Mouse (Mus musculus): ENCODE data around the gene Nes. TPM values are rescaled to one million over a fixed set of nuclear protein-coding genes. Genes with fewer than 3 reads are reported as not detected.

Nes gene
- polyA plus RNA-seq, 1 experiment from 2014 or later, result 27.1 TPM

DNA sequence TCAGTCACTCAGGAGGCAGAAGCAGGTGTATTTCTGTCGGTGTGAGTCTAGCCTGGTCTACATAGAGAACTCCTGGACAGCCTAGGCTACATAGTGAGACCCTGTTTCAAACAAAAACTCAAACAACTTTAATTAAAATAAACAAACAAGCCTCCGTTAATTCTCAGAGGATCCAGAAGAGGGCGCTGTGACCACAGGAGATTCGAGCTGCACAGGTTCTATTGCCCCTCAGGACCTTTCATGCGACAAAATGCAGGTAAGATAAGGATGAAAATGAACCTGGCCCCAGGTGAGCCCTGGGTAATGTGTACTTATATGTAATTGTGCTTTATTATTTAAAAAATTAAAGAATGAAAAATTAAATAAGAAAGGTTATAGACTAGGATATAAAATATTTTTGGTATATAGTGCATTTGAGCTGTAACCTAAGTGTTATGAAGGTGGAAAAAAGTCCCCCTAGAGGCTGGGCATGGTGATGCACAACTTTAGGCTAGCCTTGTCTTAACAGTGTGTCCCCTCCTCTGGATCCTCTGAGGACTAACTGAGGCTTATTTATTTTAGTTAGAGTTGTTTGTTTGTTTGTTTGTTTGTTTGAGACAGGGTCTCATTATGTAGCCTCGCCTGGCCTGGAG is 39.9 kb downstream of the Nes start:
- WGBS, result 13% methylated on average over 6 of the region's 6 CpGs
- peak; percentile 31 for TF ChIP-seq CTCF (IDR thresholded peaks at IDR 0.05; ENCODE audit: low read depth)
- Histone ChIP-seq H3K4me3 (ENCODE audit: low read depth, low read length) (no peak overlapping the region), H3K4me1 (ENCODE audit: insufficient read depth) (no peaks in the 10 kb centered on the region), H3K27ac (ENCODE audit: low read depth) (no peak overlapping the region), H3K9me3 (ENCODE audit: low read depth, low read length) (peaks cover 3% of the 10 kb centered on the region; the same call in 1 of the 2 replicates), H3K27me3 (ENCODE audit: insufficient read depth, low read length) (0 out of 2 replicates have a peak, but pooled peaks cover 4% of the 10 kb centered on the region), H3K9ac (no peak overlapping the region), H3K4me2 (no peak overlapping the region), H3K36me3 (ENCODE audit: insufficient read depth) (no peaks in the 10 kb centered on the region)
- ATAC-seq (ENCODE audit: insufficient read depth) (no peak), DNase-seq (peak; percentile 44)

DNA sequence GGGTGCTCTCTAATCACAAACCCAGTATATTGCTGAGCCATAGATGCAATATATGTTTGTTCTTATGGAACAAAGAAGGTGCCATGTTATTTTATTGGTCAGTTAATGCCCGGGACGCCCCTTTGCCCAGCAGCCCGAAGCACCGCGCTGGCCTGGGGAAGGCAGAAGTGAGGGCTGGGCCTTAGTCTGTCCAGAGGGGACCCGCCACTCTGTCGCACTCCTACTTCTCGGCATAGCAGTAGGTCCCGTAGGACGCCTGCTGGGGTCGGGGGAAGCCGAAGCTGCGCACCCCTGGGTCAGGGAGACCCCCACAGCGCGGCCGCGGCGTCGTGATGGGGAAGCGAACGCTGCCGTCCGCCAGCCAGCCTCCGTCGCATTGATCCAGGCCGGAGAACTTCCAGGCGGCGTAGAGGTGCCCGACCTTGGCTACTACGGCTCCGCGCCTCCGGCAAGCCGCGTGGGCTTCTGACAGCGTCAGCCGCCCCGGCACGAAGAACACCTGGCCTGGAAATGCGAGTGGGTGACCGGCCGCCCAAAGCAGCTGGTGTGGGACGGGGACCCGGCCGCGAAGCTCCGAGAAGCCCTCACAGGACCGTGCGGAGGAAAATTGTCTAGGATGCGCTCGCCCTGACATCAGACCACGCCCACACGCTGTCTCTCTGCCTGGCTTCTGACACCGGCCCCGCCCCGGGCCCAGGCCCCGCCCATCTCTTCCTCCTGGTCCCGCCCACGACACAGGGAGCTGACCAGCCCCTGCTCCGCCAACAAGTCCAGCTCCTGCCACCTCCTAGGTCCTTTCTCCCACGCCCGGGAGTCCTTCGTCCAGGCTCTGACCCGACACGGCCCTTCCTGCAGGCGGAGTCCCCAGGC is 51.7 kb downstream of the Nes start:
- Histone ChIP-seq H3K27ac (ENCODE audit: low read depth) (no peak overlapping the region), H3K4me3 (ENCODE audit: low read depth, low read length) (peak overlapping the region; percentile 51), H3K36me3 (ENCODE audit: insufficient read depth) (no peaks in the 10 kb centered on the region), H3K4me1 (ENCODE audit: insufficient read depth) (no peaks in the 10 kb centered on the region; the same call in 1 of the 2 replicates), H3K9ac (peak overlapping the region; percentile 16; the same call in 1 of the 2 replicates), H3K4me2 (peak overlapping the region; percentile 96), H3K9me3 (ENCODE audit: low read depth, low read length) (no peaks in the 10 kb centered on the region), H3K27me3 (ENCODE audit: insufficient read depth, low read length) (peaks cover 62% of the 10 kb centered on the region)
- no peak for TF ChIP-seq CTCF (IDR thresholded peaks at IDR 0.05; ENCODE audit: low read depth)
- 1% methylated on average over 65 of the region's 66 CpGs for WGBS
- peak; percentile 92 for ATAC-seq (ENCODE audit: insufficient read depth)
- peak; percentile 95 for DNase-seq

DNA sequence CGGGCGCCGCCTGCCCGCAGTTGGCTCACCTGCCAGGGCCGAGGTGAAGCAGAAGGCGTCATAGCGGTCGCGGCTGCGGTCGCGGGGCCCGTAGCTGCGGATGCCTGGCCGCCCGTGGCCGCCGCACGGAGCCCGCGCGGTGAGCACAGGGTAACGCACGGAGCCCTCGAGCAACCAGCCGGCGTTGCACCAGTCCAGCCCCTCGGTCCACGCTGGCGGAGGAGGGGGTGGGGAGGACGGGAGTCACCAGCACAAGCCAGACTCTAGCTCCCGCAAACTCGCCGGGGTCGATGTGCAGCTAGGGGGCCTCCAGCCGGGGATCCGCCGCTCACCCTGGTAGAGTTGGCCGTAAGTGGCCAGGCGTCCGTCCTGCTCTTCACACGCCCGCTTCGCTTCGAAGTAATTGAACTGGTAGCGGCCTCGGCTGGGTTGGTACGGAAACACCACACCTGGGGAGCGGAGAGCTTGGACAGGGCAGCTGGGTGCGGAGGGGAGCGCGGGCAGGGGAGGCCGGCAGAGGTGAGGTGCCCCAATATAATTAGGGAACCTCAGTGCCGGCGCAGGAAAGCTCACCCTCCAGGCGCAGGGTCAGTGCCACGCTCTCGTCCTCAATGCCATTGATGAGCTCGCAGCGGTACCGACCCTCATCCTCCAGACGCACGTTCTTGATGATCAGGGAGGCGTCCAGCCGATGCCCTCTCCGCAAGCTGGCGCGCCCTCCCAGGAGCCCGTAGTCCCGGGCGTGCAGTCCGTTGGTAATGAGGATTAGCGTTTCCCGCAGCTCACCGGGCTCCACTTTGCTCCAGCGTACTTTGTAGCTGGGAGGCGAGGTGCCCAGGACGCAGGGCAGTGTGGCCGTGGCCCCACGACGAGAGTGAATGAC is 52.6 kb downstream of the Nes start:
- peak overlapping the region; percentile 51 for H3K4me3 ChIP-seq (ENCODE audit: low read depth, low read length)
- peak overlapping the region; percentile 96 for H3K4me2 ChIP-seq
- H3K4me1 ChIP-seq (ENCODE audit: insufficient read depth), result no peaks in the 10 kb centered on the region; the same call in 1 of the 2 replicates
- H3K27me3 ChIP-seq (ENCODE audit: insufficient read depth, low read length), result peaks cover 62% of the 10 kb centered on the region
- H3K36me3 ChIP-seq (ENCODE audit: insufficient read depth), result no peaks in the 10 kb centered on the region
- H3K9ac ChIP-seq, result peak overlapping the region; percentile 16; the same call in 1 of the 2 replicates
- under 1% methylated on average over 78 of the region's 81 CpGs for WGBS
- DNase-seq, result peak; percentile 34
- H3K27ac ChIP-seq (ENCODE audit: low read depth), result no peak overlapping the region
- no peak for TF ChIP-seq CTCF (IDR thresholded peaks at IDR 0.05; ENCODE audit: low read depth)
- peaks cover 4% of the 10 kb centered on the region; the same call in 1 of the 2 replicates for H3K9me3 ChIP-seq (ENCODE audit: low read depth, low read length)
- peak; percentile 77 for ATAC-seq (ENCODE audit: insufficient read depth)

GRCm38 (mm10) chr3:88026823-88027222 is 55.9 kb downstream of the Nes start:
- H3K27me3 ChIP-seq (ENCODE audit: insufficient read depth, low read length), result peaks cover 43% of the 10 kb centered on the region
- TF ChIP-seq CTCF (IDR thresholded peaks at IDR 0.05; ENCODE audit: low read depth), result no peak
- H3K4me1 ChIP-seq (ENCODE audit: insufficient read depth), result peaks cover 3% of the 10 kb centered on the region; the same call in 1 of the 2 replicates
- H3K9me3 ChIP-seq (ENCODE audit: low read depth, low read length), result peaks cover 5% of the 10 kb centered on the region; the same call in 1 of the 2 replicates
- 54% methylated on average over 7 of the region's 7 CpGs for WGBS
- no peak overlapping the region for H3K4me2 ChIP-seq
- H3K9ac ChIP-seq, result no peak overlapping the region
- H3K27ac ChIP-seq (ENCODE audit: low read depth), result no peak overlapping the region
- H3K36me3 ChIP-seq (ENCODE audit: insufficient read depth), result no peaks in the 10 kb centered on the region
- DNase-seq, result no peak
- no peak overlapping the region for H3K4me3 ChIP-seq (ENCODE audit: low read depth, low read length)
- no peak for ATAC-seq (ENCODE audit: insufficient read depth)

DNA sequence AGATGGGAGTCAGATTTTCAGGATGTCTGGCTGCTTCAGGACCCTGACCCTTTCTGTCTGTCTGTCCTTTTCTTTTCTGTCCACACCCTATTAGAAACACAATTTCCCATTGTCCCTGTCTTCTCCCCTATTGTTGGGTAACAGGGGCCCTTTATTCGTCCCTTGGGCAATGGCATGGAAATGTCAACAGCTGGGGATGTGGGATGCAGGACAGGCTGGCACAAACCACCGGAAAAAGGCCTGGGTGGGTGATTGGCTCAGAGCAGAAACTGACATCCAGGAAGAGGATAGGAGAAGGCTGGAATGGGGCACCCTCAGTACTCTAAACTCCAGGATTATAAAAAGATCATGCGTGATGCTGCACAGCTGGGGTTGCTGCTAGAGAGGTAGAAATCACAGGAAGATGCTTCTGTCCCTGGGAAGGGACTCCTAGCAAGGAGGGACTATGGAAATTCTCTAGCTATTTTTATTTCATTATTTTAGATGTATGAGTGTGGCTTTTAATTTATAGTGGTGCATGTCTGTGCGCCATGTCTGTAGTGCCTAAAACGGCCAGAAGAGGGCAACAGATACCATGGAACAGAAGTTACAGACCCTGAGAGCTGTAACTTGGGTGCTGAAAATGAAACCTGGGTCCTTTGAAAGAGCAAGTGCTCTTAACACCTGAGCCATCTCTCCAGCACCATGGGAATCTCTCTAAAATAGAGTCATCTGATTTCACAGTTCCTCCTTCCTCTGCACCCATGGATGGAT is 56.7 kb downstream of the Nes start, which contains the start of gene Hapln2:
TSS of gene Hapln2 (minus strand) at position 150 of the 753 bp plus-strand sequence.
- Histone ChIP-seq H3K4me2 (no peak within 1 kb of the TSS), H3K27me3 (ENCODE audit: insufficient read depth, low read length) (peaks cover 39% of the 10 kb centered on the region), H3K9ac (no peak within 1 kb of the TSS), H3K4me3 (ENCODE audit: low read depth, low read length) (no peak within 1 kb of the TSS), H3K36me3 (ENCODE audit: insufficient read depth) (no peaks in the 10 kb centered on the region), H3K27ac (ENCODE audit: low read depth) (no peak within 1 kb of the TSS), H3K4me1 (ENCODE audit: insufficient read depth) (peaks cover 3% of the 10 kb centered on the region; the same call in 1 of the 2 replicates), H3K9me3 (ENCODE audit: low read depth, low read length) (peaks cover 5% of the 10 kb centered on the region; the same call in 1 of the 2 replicates)
- peak; percentile 49; the same call in 1 of the 2 replicates for TF ChIP-seq CTCF (IDR thresholded peaks at IDR 0.05; ENCODE audit: low read depth)
- 47% methylated on average over 5 of the region's 5 CpGs for WGBS
- DNase-seq (peak; percentile 24), ATAC-seq (ENCODE audit: insufficient read depth) (no peak)

Other genes starting within 250 kb of the Nes start
- gene Lrrc71, start 222.5 kb upstream of the Nes start, polyA plus RNA-seq (2014; fragmentation: Nextera tagmentation; extraction: Ambion mirVana), result 0.63 and 0.77 TPM in 2 replicates
- 0.22 and 0.39 TPM in 2 replicates for gene Ntrk1, start 175.9 kb upstream of the Nes start, polyA plus RNA-seq (2014; fragmentation: Nextera tagmentation; extraction: Ambion mirVana)
- gene Insrr, start 174.1 kb upstream of the Nes start, polyA plus RNA-seq (2014; fragmentation: Nextera tagmentation; extraction: Ambion mirVana), result 0.05 TPM in 1 of 2 replicates, not detected in the other
- 30.2 and 31.7 TPM in 2 replicates for gene Pear1, start 146.8 kb upstream of the Nes start, polyA plus RNA-seq (2014; fragmentation: Nextera tagmentation; extraction: Ambion mirVana)
- 0.09 TPM in 2 replicates for gene Sh2d2a, start 124.3 kb upstream of the Nes start, polyA plus RNA-seq (2014; fragmentation: Nextera tagmentation; extraction: Ambion mirVana)
- gene Prcc, start 85.5 kb upstream of the Nes start, polyA plus RNA-seq (2014; fragmentation: Nextera tagmentation; extraction: Ambion mirVana), result 13.4 and 14.2 TPM in 2 replicates
- gene Hdgf, start 64.8 kb upstream of the Nes start, polyA plus RNA-seq (2014; fragmentation: Nextera tagmentation; extraction: Ambion mirVana), result 287 and 288 TPM in 2 replicates
- gene Mrpl24, start 51.6 kb upstream of the Nes start, polyA plus RNA-seq (2014; fragmentation: Nextera tagmentation; extraction: Ambion mirVana), result 64.8 and 65.5 TPM in 2 replicates
- gene Isg20l2, start 40.8 kb upstream of the Nes start, polyA plus RNA-seq (2014; fragmentation: Nextera tagmentation; extraction: Ambion mirVana), result 44.0 and 50.5 TPM in 2 replicates
- 16.4 and 19.6 TPM in 2 replicates for gene Rrnad1, start 40.4 kb upstream of the Nes start, polyA plus RNA-seq (2014; fragmentation: Nextera tagmentation; extraction: Ambion mirVana)
- 7.7 and 10.3 TPM in 2 replicates for gene Crabp2, start 22.4 kb upstream of the Nes start, polyA plus RNA-seq (2014; fragmentation: Nextera tagmentation; extraction: Ambion mirVana)
- gene Bcan, start 29.2 kb downstream of the Nes start, polyA plus RNA-seq (2014; fragmentation: Nextera tagmentation; extraction: Ambion mirVana), result not detected in 2 replicates
- not detected in 2 replicates for gene Hapln2, start 56.5 kb downstream of the Nes start, polyA plus RNA-seq (2014; fragmentation: Nextera tagmentation; extraction: Ambion mirVana)
- gene Gpatch4, start 72.0 kb downstream of the Nes start, polyA plus RNA-seq (2014; fragmentation: Nextera tagmentation; extraction: Ambion mirVana), result 35.8 and 40.6 TPM in 2 replicates
- gene Naxe, start 87.4 kb downstream of the Nes start, polyA plus RNA-seq (2014; fragmentation: Nextera tagmentation; extraction: Ambion mirVana), result 183 and 192 TPM in 2 replicates
- gene Ttc24, start 107.2 kb downstream of the Nes start, polyA plus RNA-seq (2014; fragmentation: Nextera tagmentation; extraction: Ambion mirVana), result not detected in 2 replicates
- 31.2 and 32.5 TPM in 2 replicates for gene Iqgap3, start 110.9 kb downstream of the Nes start, polyA plus RNA-seq (2014; fragmentation: Nextera tagmentation; extraction: Ambion mirVana)
- gene Mef2d, start 171.3 kb downstream of the Nes start, polyA plus RNA-seq (2014; fragmentation: Nextera tagmentation; extraction: Ambion mirVana), result 24.7 and 25.4 TPM in 2 replicates

All from lung, embryonic 14.5 days (tissue).